Mouse (Mus musculus): ENCODE data around the gene Arl14ep.

GRCm38 (mm10) chr2:106960237-106960636 is 14.0 kb downstream of the Arl14ep start:
- TF ChIP-seq TCF12 (IDR thresholded peaks at IDR 0.05; ENCODE audit: low read depth, low read length) (no peak), POLR2A (IDR thresholded peaks at IDR 0.05; ENCODE audit: low read depth, low read length) (no peak), SMC3 (IDR thresholded peaks at IDR 0.05; ENCODE audit: low read depth, low read length) (no peak), MAFK (IDR thresholded peaks at IDR 0.05; ENCODE audit: insufficient replicate concordance, low read length) (no peak), CTCF (conservative IDR thresholded peaks at IDR 0.05 in 1 of 2, IDR thresholded peaks at IDR 0.05 in 1 of 2; ENCODE audit: low read depth in 2 of 2, low read length in 2 of 2) (peak in 1 of 2 experiments; percentile 40; a peak in 2 of 4 replicates), MAX (IDR thresholded peaks at IDR 0.05; ENCODE audit: low read length) (no peak)
